Mouse (Mus musculus) brain, embryonic 14.5 days (tissue): ENCODE results near the gene Mycbpap.

Experiments used
- CTCF ChIP-seq: fragments of 200-500 bp; IDR thresholded peaks from 2 replicates; pipeline ENCODE4 v1.5.1; 2012; ENCODE audit warnings: inconsistent platforms, mild to moderate bottlenecking, moderate library complexity, borderline replicate concordance; ENCODE audit not compliant: insufficient read depth, insufficient read length; ENCODE audit errors: extremely low read depth
- POLR2A ChIP-seq: fragments of 200-500 bp; IDR thresholded peaks from 2 replicates; pipeline ENCODE4 v1.6.1; 2012; ENCODE audit warnings: mild to moderate bottlenecking, inconsistent platforms, borderline replicate concordance; ENCODE audit not compliant: poor library complexity, insufficient read depth, insufficient read length, severe bottlenecking; ENCODE audit errors: extremely low read depth

DNA sequence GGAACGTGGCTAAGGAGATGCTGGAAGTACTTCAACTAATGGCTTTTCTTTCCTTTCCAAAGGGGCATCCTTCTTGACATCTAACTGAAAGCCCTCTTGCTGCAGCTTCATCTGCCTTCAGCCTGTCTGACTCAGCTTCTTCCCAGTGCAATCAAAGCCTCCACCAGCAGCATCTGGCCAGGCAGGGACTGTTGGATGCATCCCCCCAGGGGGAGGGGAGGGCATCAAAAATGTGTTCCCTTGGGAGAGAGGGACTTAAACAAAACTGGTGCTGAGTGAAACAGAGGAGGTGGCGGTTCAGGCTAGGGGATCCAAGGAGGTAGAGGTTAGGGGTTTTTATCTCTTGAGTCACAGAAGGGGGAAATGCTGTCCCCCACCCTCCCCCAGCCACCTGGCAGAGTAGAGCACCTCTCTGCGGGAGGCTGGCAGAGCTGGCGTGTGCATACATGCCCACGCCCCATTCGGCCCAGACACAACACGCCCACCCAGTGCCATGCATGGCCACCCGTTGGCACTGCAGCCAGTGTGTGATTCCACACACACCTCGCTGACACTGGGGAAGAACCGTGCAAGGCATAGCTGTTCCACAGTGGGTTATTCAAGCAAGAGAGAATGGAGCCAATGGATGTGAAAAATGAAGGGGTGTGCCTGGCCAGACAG is 66.3 kb downstream of the Mycbpap start:
- TF ChIP-seq CTCF (no peak), POLR2A (no peak)
